Mouse (Mus musculus): Measurements from ENCODE around the gene Scnn1a. TPM values are rescaled to one million over a fixed set of nuclear protein-coding genes. Genes with fewer than 3 reads are reported as not detected.
A peak's percentile ranks its signal among the peaks of the same experiment; 100 is the strongest.

Scnn1a gene
- polyA plus RNA-seq, 1 experiment: 0.20 TPM

- Histone ChIP-seq H3K79me2 (ENCODE audit: control insufficient read depth, insufficient read depth) (no peaks in the 10 kb centered on the region), H3K4me3 (no peak overlapping the region), H3K4me2 (ENCODE audit: low read depth) (no peak overlapping the region), H3ac (ENCODE audit: control insufficient read depth, insufficient read length) (no peak overlapping the region), H3K27me3 (ENCODE audit: control insufficient read depth, insufficient read depth, insufficient read length) (no peaks in the 10 kb centered on the region), H3K36me3 (ENCODE audit: control insufficient read depth, insufficient read depth) (no peaks in the 10 kb centered on the region)
- no peak for TF ChIP-seq E2F4 (IDR thresholded peaks at IDR 0.05; ENCODE audit: insufficient read depth)
- TF ChIP-seq POLR2A (IDR thresholded peaks at IDR 0.05; ENCODE audit: insufficient read length, low read depth): no peak
- no peak for TF ChIP-seq MAX (IDR thresholded peaks at IDR 0.05; ENCODE audit: low read depth)
- TF ChIP-seq REST (IDR thresholded peaks at IDR 0.05; ENCODE audit: insufficient read depth, insufficient read length): no peak
- TF ChIP-seq USF1 (IDR thresholded peaks at IDR 0.05; ENCODE audit: low read depth): no peak
- no peak for TF ChIP-seq TCF12 (IDR thresholded peaks at IDR 0.05; ENCODE audit: insufficient read depth, poor library complexity, severe bottlenecking)
- no peak for TF ChIP-seq TCF3 (IDR thresholded peaks at IDR 0.05; ENCODE audit: insufficient read length, low read depth)
- TF ChIP-seq CEBPB (IDR thresholded peaks at IDR 0.05; ENCODE audit: insufficient read depth, poor library complexity, severe bottlenecking): no peak
- no peak for TF ChIP-seq MYOD1 (IDR thresholded peaks at IDR 0.05; ENCODE audit: control insufficient read depth in 1 of 3, insufficient read length in 2 of 3, low read depth in 2 of 3)
- TF ChIP-seq SRF (IDR thresholded peaks at IDR 0.05; ENCODE audit: control insufficient read depth, insufficient read length, low read depth): no peak
Observed at GRCm38 (mm10) chr6:125323547-125323946, 3.1 kb downstream of the Scnn1a start.

- no peak for TF ChIP-seq MAX (IDR thresholded peaks at IDR 0.05; ENCODE audit: low read depth)
- TF ChIP-seq POLR2A (IDR thresholded peaks at IDR 0.05; ENCODE audit: insufficient read length, low read depth): no peak
- no peak for TF ChIP-seq E2F4 (IDR thresholded peaks at IDR 0.05; ENCODE audit: insufficient read depth)
- TF ChIP-seq TCF12 (IDR thresholded peaks at IDR 0.05; ENCODE audit: insufficient read depth, poor library complexity, severe bottlenecking): no peak
- TF ChIP-seq SRF (IDR thresholded peaks at IDR 0.05; ENCODE audit: control insufficient read depth, insufficient read length, low read depth): no peak
- no peak overlapping the region for H3ac ChIP-seq (ENCODE audit: control insufficient read depth, insufficient read length)
- H3K4me2 ChIP-seq (ENCODE audit: low read depth): no peak overlapping the region
- no peaks in the 10 kb centered on the region for H3K27me3 ChIP-seq (ENCODE audit: control insufficient read depth, insufficient read depth, insufficient read length)
- H3K36me3 ChIP-seq (ENCODE audit: control insufficient read depth, insufficient read depth): no peaks in the 10 kb centered on the region
- H3K79me2 ChIP-seq (ENCODE audit: control insufficient read depth, insufficient read depth): no peaks in the 10 kb centered on the region
- no peak overlapping the region for H3K4me3 ChIP-seq
Observed at GRCm38 (mm10) chr6:125325337-125325736, 4.9 kb downstream of the Scnn1a start.

GRCm38 (mm10) chr6:125328243-125328642, 7.8 kb downstream of the Scnn1a start:
- H3ac ChIP-seq (ENCODE audit: control insufficient read depth, insufficient read length): no peak overlapping the region

GRCm38 (mm10) chr6:125330626-125331326, 10.3 kb downstream of the Scnn1a start:
- Histone ChIP-seq H3K4me2 (ENCODE audit: low read depth) (peak overlapping the region; percentile 90), H3K36me3 (ENCODE audit: control insufficient read depth, insufficient read depth) (no peaks in the 10 kb centered on the region), H3K79me2 (ENCODE audit: control insufficient read depth, insufficient read depth) (no peaks in the 10 kb centered on the region), H3K4me3 (no peak overlapping the region), H3K27me3 (ENCODE audit: control insufficient read depth, insufficient read depth, insufficient read length) (no peaks in the 10 kb centered on the region), H3ac (ENCODE audit: control insufficient read depth, insufficient read length) (no peak overlapping the region)
- TF ChIP-seq CEBPB (IDR thresholded peaks at IDR 0.05; ENCODE audit: insufficient read depth, poor library complexity, severe bottlenecking): no peak
- no peak for TF ChIP-seq MAX (IDR thresholded peaks at IDR 0.05; ENCODE audit: low read depth)
- TF ChIP-seq POLR2AphosphoS2 (IDR thresholded peaks at IDR 0.05; ENCODE audit: insufficient read length, low read depth): peak; percentile 68
- no peak for TF ChIP-seq MYOG (IDR thresholded peaks at IDR 0.05; ENCODE audit: control insufficient read depth in 1 of 3, insufficient read depth in 1 of 3, insufficient read length in 2 of 3, low read depth in 2 of 3)
- no peak for TF ChIP-seq USF1 (IDR thresholded peaks at IDR 0.05; ENCODE audit: low read depth)
- peak; percentile 80 for TF ChIP-seq POLR2A (IDR thresholded peaks at IDR 0.05; ENCODE audit: insufficient read length, low read depth)
- TF ChIP-seq TCF12 (IDR thresholded peaks at IDR 0.05; ENCODE audit: insufficient read depth, poor library complexity, severe bottlenecking): no peak
- TF ChIP-seq E2F4 (IDR thresholded peaks at IDR 0.05; ENCODE audit: insufficient read depth): no peak
- TF ChIP-seq MYOD1 (IDR thresholded peaks at IDR 0.05; ENCODE audit: control insufficient read depth in 1 of 3, insufficient read length in 2 of 3, low read depth in 2 of 3): no peak
- no peak for TF ChIP-seq REST (IDR thresholded peaks at IDR 0.05; ENCODE audit: insufficient read depth, insufficient read length)
- no peak for TF ChIP-seq TCF3 (IDR thresholded peaks at IDR 0.05; ENCODE audit: insufficient read length, low read depth)
- TF ChIP-seq SRF (IDR thresholded peaks at IDR 0.05; ENCODE audit: control insufficient read depth, insufficient read length, low read depth): no peak

More at GRCm38 (mm10) chr6:125328243-125328642, 7.8 kb downstream of the Scnn1a start:
- H3K36me3 ChIP-seq (ENCODE audit: control insufficient read depth, insufficient read depth): no peaks in the 10 kb centered on the region
- H3K4me2 ChIP-seq (ENCODE audit: low read depth): no peak overlapping the region
- no peak overlapping the region for H3K4me3 ChIP-seq
- no peaks in the 10 kb centered on the region for H3K79me2 ChIP-seq (ENCODE audit: control insufficient read depth, insufficient read depth)
- TF ChIP-seq CEBPB (IDR thresholded peaks at IDR 0.05; ENCODE audit: insufficient read depth, poor library complexity, severe bottlenecking): no peak
- no peak for TF ChIP-seq POLR2A (IDR thresholded peaks at IDR 0.05; ENCODE audit: insufficient read length, low read depth)
- no peak for TF ChIP-seq REST (IDR thresholded peaks at IDR 0.05; ENCODE audit: insufficient read depth, insufficient read length)
- TF ChIP-seq MYOG (IDR thresholded peaks at IDR 0.05; ENCODE audit: control insufficient read depth in 1 of 3, insufficient read depth in 1 of 3, insufficient read length in 2 of 3, low read depth in 2 of 3): no peak
- no peak for TF ChIP-seq MAX (IDR thresholded peaks at IDR 0.05; ENCODE audit: low read depth)
- no peak for TF ChIP-seq USF1 (IDR thresholded peaks at IDR 0.05; ENCODE audit: low read depth)
- no peak for TF ChIP-seq TCF12 (IDR thresholded peaks at IDR 0.05; ENCODE audit: insufficient read depth, poor library complexity, severe bottlenecking)
- no peak for TF ChIP-seq E2F4 (IDR thresholded peaks at IDR 0.05; ENCODE audit: insufficient read depth)
- TF ChIP-seq POLR2AphosphoS2 (IDR thresholded peaks at IDR 0.05; ENCODE audit: insufficient read length, low read depth): no peak
- TF ChIP-seq TCF3 (IDR thresholded peaks at IDR 0.05; ENCODE audit: insufficient read length, low read depth): no peak
- TF ChIP-seq SRF (IDR thresholded peaks at IDR 0.05; ENCODE audit: control insufficient read depth, insufficient read length, low read depth): no peak
- no peak for TF ChIP-seq MYOD1 (IDR thresholded peaks at IDR 0.05; ENCODE audit: control insufficient read depth in 1 of 3, insufficient read length in 2 of 3, low read depth in 2 of 3)
- no peaks in the 10 kb centered on the region for H3K27me3 ChIP-seq (ENCODE audit: control insufficient read depth, insufficient read depth, insufficient read length)
